Mouse (Mus musculus) midbrain, postnatal 0 days (tissue): ENCODE data around the gene Snapc5. TPM values are rescaled to one million over a fixed set of nuclear protein-coding genes. Genes with fewer than 3 reads are reported as not detected.
"Not testable (repeated sequence)": the region's sequence is repeated elsewhere in the genome, so short reads cannot be mapped to it uniquely, and the experiment has no call there.

ENCODE experiments used
- ATAC-seq: fragments of 200-750 bp; cut with Nextera tagmentation; 2 replicates; pipeline ENCODE4 v1.8.0; 2017; ENCODE audit warnings: moderate number of reproducible peaks, mild to moderate bottlenecking, moderate TSS enrichment, moderate library complexity; ENCODE audit not compliant: low FRiP score
- DNase-seq: peaks from one replicate; pipeline ENCODE4 v3.0.0-alpha.2; 2015; ENCODE audit warnings: low spot score
- H3K27ac ChIP-seq: fragments of 300-500 bp; sonication (generic); 2 replicates; pipeline ENCODE4 v1.5.1; 2014; ENCODE audit warnings: low read depth, mild to moderate bottlenecking, low read length, mixed read lengths
- H3K27me3 ChIP-seq: fragments of 300-500 bp; sonication (generic); 2 replicates; pipeline ENCODE4 v1.6.1; 2014; ENCODE audit warnings: low read length, control low read depth, mixed read lengths; ENCODE audit not compliant: insufficient read depth
- H3K36me3 ChIP-seq: fragments of 300-500 bp; sonication (generic); 2 replicates; pipeline ENCODE4 v1.6.1; 2014; ENCODE audit warnings: low read length, control low read depth, mixed read lengths; ENCODE audit not compliant: insufficient read depth
- H3K4me1 ChIP-seq: fragments of 300-500 bp; sonication (generic); 2 replicates; pipeline ENCODE4 v1.6.1; 2014; ENCODE audit warnings: mild to moderate bottlenecking, control low read depth, antibody characterized with exemption, low read length, mixed read lengths; ENCODE audit not compliant: insufficient read depth
- H3K4me2 ChIP-seq: fragments of 300-500 bp; sonication (generic); 2 replicates; pipeline ENCODE4 v1.6.1; 2014; ENCODE audit warnings: low read depth, mild to moderate bottlenecking, low read length, mixed read lengths; ENCODE audit not compliant: poor library complexity, severe bottlenecking
- H3K4me3 ChIP-seq: fragments of 300-500 bp; sonication (generic); 2 replicates; pipeline ENCODE4 v1.5.1; 2014; ENCODE audit warnings: low read depth, mild to moderate bottlenecking, low read length, moderate library complexity
- H3K9ac ChIP-seq: fragments of 300-500 bp; sonication (generic); replicated peaks from 2 replicates; pipeline ENCODE4 v1.6.1; 2014; ENCODE audit warnings: mild to moderate bottlenecking, low read length, moderate library complexity, mixed read lengths; ENCODE audit not compliant: poor library complexity, severe bottlenecking
- H3K9me3 ChIP-seq: fragments of 300-500 bp; sonication (generic); 2 replicates; pipeline ENCODE4 v1.6.1; 2016; ENCODE audit warnings: low read length, control low read depth
- CTCF ChIP-seq: IDR thresholded peaks from 2 replicates; pipeline ENCODE4 v1.5.1; 2016; ENCODE audit warnings: antibody characterized with exemption, mild to moderate bottlenecking
- WGBS: fragments of 180-500 bp; shearing (Covaris S2); extraction: QIAGEN DNeasy Blood & Tissue Kit; methylation state at CpG from one replicate; pipeline ENCODE4 v1.1.7; 2014; 5-methylcytosine and 5-hydroxymethylcytosine counted together
- polyA plus RNA-seq: library from polyadenylated mRNA; unstranded; fragments of >200 nt; fragmentation: Nextera tagmentation; extraction: Ambion mirVana; gene quantifications from 2 replicates; pipeline ENCODE4 v1.2.1, GENCODE M21; 2015
- total RNA-seq: library from RNA; depleted of rRNA; stranded (reverse); fragments of >200 nt; gene quantifications from 2 replicates; pipeline ENCODE4 v1.2.3, GENCODE M21; 2014

The Snapc5 gene
- total and polyA plus RNA-seq, 2 experiments from 2014 or later = 6.3 to 25.9 TPM

- TF ChIP-seq CTCF = no peak
- no peak for DNase-seq
- H3K27me3 ChIP-seq = no peaks in the 10 kb centered on the region
- H3K9me3 ChIP-seq = no peaks in the 10 kb centered on the region
- no peak overlapping the region for H3K4me3 ChIP-seq
- no peak overlapping the region for H3K9ac ChIP-seq
- no peak overlapping the region for H3K27ac ChIP-seq
- ATAC-seq = no peak
- WGBS = 89% methylated on average over 11 of the region's 11 CpGs
- H3K36me3 ChIP-seq = peaks cover 36% of the 10 kb centered on the region
- H3K4me2 ChIP-seq = no peak overlapping the region
- peaks cover 6% of the 10 kb centered on the region; the same call in 1 of the 2 replicates for H3K4me1 ChIP-seq
Observed at GRCm38 (mm10) chr9:64175378-64175777, 3.7 kb upstream of the Snapc5 start.

DNA sequence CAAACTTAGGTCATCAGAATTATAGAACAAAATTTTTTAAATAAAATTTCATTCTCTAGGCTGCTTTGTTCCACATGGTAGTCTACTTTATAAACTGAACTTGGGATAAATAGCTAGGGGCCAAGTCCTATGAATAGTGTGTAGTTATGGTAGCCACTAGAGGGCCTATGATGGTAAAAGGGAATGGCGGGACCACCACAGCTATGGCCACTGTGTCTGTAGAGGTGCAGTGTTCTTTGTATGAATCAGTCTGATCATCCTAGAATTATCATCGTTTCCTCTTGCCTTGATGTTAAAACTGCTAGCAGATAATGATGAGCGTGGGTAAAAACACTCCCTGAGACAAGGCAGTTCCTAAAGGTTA is 482 bp upstream of the Snapc5 start:
- peak; percentile 61 for TF ChIP-seq CTCF
- Histone ChIP-seq H3K9me3 (no peaks in the 10 kb centered on the region), H3K4me1 (peaks cover 6% of the 10 kb centered on the region; the same call in 1 of the 2 replicates), H3K4me2 (peak overlapping the region; percentile 54), H3K27ac (peak overlapping the region; percentile 82), H3K9ac (no peak overlapping the region), H3K4me3 (peak overlapping the region; percentile 53; the same call in 1 of the 2 replicates), H3K36me3 (peaks cover 49% of the 10 kb centered on the region), H3K27me3 (no peaks in the 10 kb centered on the region)
- DNase-seq (peak; percentile 63), ATAC-seq (peak; percentile 68)
- WGBS = 36% methylated on average over 3 of the region's 3 CpGs

GRCm38 (mm10) chr9:64183295-64183694 is 4.2 kb downstream of the Snapc5 start:
- H3K36me3 ChIP-seq = peaks cover 39% of the 10 kb centered on the region
- H3K9me3 ChIP-seq, H3K27me3 ChIP-seq, DNase-seq, H3K4me1 ChIP-seq, H3K27ac ChIP-seq, H3K4me3 ChIP-seq, H3K9ac ChIP-seq, H3K4me2 ChIP-seq, ATAC-seq: not testable (repeated sequence)
- 93% methylated on average over 5 of the region's 5 CpGs for WGBS

DNA sequence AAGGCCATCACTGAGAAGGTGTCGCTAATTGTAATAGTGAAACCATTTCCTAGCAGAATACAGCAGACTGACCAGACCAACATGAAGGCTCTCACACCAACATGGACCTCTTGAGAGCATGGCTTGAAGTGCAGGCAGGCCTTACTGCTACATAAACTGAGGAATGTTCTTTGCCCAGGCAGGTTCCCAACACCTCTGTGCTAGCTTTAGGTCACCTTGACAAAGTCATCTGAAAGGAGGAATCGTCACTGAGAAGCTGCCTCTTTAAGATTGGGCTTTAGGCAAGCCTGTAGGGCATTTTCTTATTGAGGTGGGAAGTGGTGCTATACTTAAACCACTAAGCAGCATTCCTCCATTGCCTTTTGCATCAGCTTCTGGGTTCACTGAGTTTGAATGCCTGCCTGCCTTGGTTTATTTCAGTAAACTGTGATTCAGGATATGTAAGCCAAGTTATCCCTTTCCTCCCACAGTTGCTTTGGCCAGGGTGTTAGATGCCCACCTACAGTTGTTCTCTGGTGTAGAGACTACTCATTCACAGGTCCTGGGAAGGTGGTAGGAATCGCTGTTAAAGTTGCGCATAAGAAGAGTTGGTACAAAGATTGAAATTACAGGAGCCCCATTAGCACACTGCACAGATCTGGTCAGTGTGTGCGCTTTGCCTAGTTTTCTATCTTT is 5.2 kb downstream of the Snapc5 start:
- ATAC-seq = no peak
- Histone ChIP-seq H3K4me2 (no peak overlapping the region), H3K27ac (no peak overlapping the region), H3K9me3 (no peaks in the 10 kb centered on the region), H3K36me3 (peaks cover 41% of the 10 kb centered on the region), H3K27me3 (no peaks in the 10 kb centered on the region), H3K9ac (no peak overlapping the region), H3K4me3 (no peak overlapping the region), H3K4me1 (peaks cover 6% of the 10 kb centered on the region; the same call in 1 of the 2 replicates)
- WGBS = 93% methylated on average over 5 of the region's 5 CpGs
- no peak for DNase-seq
- no peak for TF ChIP-seq CTCF

GRCm38 (mm10) chr9:64193879-64194278 is 14.8 kb downstream of the Snapc5 start:
- Histone ChIP-seq H3K9me3 (no peaks in the 10 kb centered on the region), H3K27me3 (no peaks in the 10 kb centered on the region), H3K4me2 (no peak overlapping the region), H3K36me3 (peaks cover 25% of the 10 kb centered on the region), H3K27ac (no peak overlapping the region), H3K9ac (no peak overlapping the region), H3K4me3 (no peak overlapping the region), H3K4me1 (no peaks in the 10 kb centered on the region)
- DNase-seq = no peak
- WGBS = 96% methylated on average over 1 of the region's 1 CpGs
- ATAC-seq = no peak
- no peak for TF ChIP-seq CTCF

DNA sequence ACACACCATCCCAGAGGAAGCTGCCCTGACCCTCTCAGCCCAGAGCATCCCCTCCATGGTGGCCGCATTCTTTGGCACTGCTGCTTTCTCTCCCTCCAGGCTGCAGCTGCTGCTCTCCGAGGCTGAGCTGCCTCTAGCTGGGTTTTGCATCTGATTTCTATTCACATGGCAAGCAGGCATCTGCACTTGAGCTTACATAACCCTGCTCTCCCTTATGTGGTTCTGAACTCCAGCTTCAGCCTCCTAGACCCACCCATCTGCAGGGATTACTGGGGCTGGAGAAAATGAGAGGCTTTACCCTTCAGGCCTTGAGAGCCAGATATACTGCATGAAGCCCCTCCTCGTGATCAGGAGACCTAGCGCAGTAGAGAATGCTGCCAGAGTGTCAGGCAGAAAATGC is 16.5 kb downstream of the Snapc5 start:
- WGBS = 76% methylated on average over 4 of the region's 4 CpGs
- no peak overlapping the region for H3K9ac ChIP-seq
- no peak for DNase-seq
- H3K4me2 ChIP-seq = no peak overlapping the region
- ATAC-seq = no peak
- H3K27me3 ChIP-seq = no peaks in the 10 kb centered on the region
- peaks cover 24% of the 10 kb centered on the region for H3K36me3 ChIP-seq
- no peak overlapping the region for H3K27ac ChIP-seq
- TF ChIP-seq CTCF = no peak
- no peaks in the 10 kb centered on the region for H3K9me3 ChIP-seq
- no peak overlapping the region for H3K4me3 ChIP-seq
- no peaks in the 10 kb centered on the region for H3K4me1 ChIP-seq
